Mouse (Mus musculus) neural tube, embryonic 11.5 days (tissue): ENCODE data around the gene Rheb. TPM values are rescaled to one million over a fixed set of nuclear protein-coding genes. Genes with fewer than 3 reads are reported as not detected.
A peak's percentile ranks its signal among the peaks of the same experiment; 100 is the strongest.

ENCODE experiments used
- ATAC-seq: fragments of 200-750 bp; cut with Nextera tagmentation; 2 replicates; pipeline ENCODE4 v1.8.0; 2017; ENCODE audit warnings: moderate number of reproducible peaks, mild to moderate bottlenecking, moderate TSS enrichment, moderate library complexity; ENCODE audit not compliant: insufficient read depth, low FRiP score, low TSS enrichment
- DNase-seq: peaks from one replicate; pipeline ENCODE4 v3.0.0-alpha.2; 2015; ENCODE audit warnings: low spot score
- H3K27ac ChIP-seq: fragments of 300-500 bp; sonication (generic); 2 replicates; pipeline ENCODE4 v1.5.1; 2014; ENCODE audit warnings: low read depth, mild to moderate bottlenecking, low read length
- H3K27me3 ChIP-seq: fragments of 300-500 bp; sonication (generic); 2 replicates; pipeline ENCODE4 v1.6.1; 2014; ENCODE audit warnings: mild to moderate bottlenecking, low read length, mixed read lengths; ENCODE audit not compliant: control insufficient read depth, insufficient read depth
- H3K36me3 ChIP-seq: fragments of 300-500 bp; sonication (generic); 2 replicates; pipeline ENCODE4 v1.6.1; 2014; ENCODE audit warnings: mild to moderate bottlenecking, low read length, moderate library complexity, mixed read lengths; ENCODE audit not compliant: control insufficient read depth, insufficient read depth
- H3K4me1 ChIP-seq: fragments of 300-500 bp; sonication (generic); 2 replicates; pipeline ENCODE4 v1.6.1; 2014; ENCODE audit warnings: low read length, mixed read lengths; ENCODE audit not compliant: control insufficient read depth, insufficient read depth
- H3K4me2 ChIP-seq: fragments of 300-500 bp; sonication (generic); 2 replicates; pipeline ENCODE4 v1.6.1; 2014; ENCODE audit warnings: low read depth, mild to moderate bottlenecking, moderate library complexity
- H3K4me3 ChIP-seq: fragments of 300-500 bp; sonication (generic); 2 replicates; pipeline ENCODE4 v1.5.1; 2014; ENCODE audit warnings: low read depth, low read length
- H3K9ac ChIP-seq: fragments of 300-500 bp; sonication (generic); 2 replicates; pipeline ENCODE4 v1.6.1; 2014; ENCODE audit warnings: mild to moderate bottlenecking, low read length
- H3K9me3 ChIP-seq: fragments of 300-500 bp; sonication (generic); 2 replicates; pipeline ENCODE4 v1.6.1; 2016; ENCODE audit warnings: low read length; ENCODE audit not compliant: control insufficient read depth
- WGBS: fragments of 180-500 bp; shearing (Covaris S2); extraction: QIAGEN DNeasy Blood & Tissue Kit; methylation state at CpG from one replicate; pipeline ENCODE4 v1.1.7; 2014; 5-methylcytosine and 5-hydroxymethylcytosine counted together
- polyA plus RNA-seq: library from polyadenylated mRNA; unstranded; fragments of >200 nt; fragmentation: Nextera tagmentation; extraction: Ambion mirVana; gene quantifications from 2 replicates; pipeline ENCODE4 v1.2.1, GENCODE M21; 2014

Rheb gene
- polyA plus RNA-seq, 1 experiment from 2014 or later: 175 TPM

DNA sequence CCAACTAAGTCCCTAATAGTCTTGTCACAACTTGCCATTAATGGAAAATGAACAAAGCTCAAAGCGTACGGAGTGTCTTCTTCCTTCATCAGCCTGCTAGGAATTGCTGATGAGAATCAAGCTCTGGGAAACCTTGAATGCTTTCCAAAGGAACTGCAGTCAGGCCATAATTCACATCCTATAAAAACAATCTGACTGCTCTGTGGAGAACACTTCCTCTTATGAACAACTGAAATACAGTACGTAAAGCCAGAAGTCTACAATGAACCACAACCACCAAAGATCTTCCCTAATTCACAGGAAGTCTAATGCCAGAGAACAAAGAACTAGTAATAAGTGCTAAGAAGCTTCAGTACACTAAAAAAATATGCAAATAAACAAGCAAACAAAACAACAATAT is 28.5 kb downstream of the Rheb start:
- WGBS: 87% methylated on average over 3 of the region's 3 CpGs
- Histone ChIP-seq H3K4me3 (no peak overlapping the region), H3K27ac (no peak overlapping the region), H3K4me1 (no peaks in the 10 kb centered on the region), H3K36me3 (peaks cover 8% of the 10 kb centered on the region), H3K9me3 (no peaks in the 10 kb centered on the region), H3K9ac (no peak overlapping the region), H3K27me3 (no peaks in the 10 kb centered on the region), H3K4me2 (no peak overlapping the region)
- DNase-seq: no peak
- ATAC-seq: no peak

DNA sequence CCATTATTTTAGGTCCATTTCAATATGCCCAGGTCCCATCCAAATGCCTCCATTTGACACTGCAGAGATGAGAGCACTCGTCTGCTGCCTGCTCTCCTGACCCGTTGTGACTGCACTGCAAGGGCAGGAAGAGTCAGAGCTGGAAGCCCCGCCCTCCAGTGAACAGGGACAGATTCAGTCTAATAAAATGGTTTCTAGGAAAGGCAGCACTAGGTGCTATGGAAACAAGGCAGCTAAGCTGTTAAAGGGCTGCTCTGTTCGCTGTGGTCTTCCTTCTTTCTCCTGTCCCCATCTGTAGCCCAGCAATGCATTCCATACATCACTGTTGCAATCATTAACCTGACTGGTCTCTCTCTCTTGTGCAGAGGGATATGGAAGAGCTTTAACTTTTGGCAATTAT is 29.4 kb downstream of the Rheb start:
- no peak overlapping the region for H3K27ac ChIP-seq
- 67% methylated on average over 4 of the region's 4 CpGs for WGBS
- H3K4me1 ChIP-seq: no peaks in the 10 kb centered on the region
- H3K4me2 ChIP-seq: no peak overlapping the region
- no peak overlapping the region for H3K9ac ChIP-seq
- H3K36me3 ChIP-seq: peaks cover 8% of the 10 kb centered on the region
- H3K4me3 ChIP-seq: no peak overlapping the region
- no peaks in the 10 kb centered on the region for H3K9me3 ChIP-seq
- no peaks in the 10 kb centered on the region for H3K27me3 ChIP-seq
- DNase-seq: no peak
- no peak for ATAC-seq

DNA sequence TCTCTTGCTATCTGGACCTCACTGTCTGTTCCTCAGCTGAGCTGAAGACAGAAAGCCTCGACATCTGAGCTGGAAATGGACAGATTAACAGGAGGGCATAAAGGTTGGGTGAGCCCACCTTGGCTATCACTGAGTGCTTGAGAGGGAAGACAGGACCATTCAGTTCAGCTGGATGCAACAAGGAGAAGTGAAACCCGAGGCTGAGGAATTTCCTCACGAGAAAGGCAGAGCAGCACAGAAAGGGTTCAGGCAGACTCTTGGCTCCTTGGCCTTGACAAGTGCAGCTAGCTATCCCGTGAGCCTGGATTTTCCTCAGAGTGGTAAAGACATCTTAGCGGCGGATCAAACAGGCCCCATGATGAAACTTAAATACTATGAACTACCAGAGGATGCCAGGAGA is 37.2 kb downstream of the Rheb start:
- Histone ChIP-seq H3K4me2 (no peak overlapping the region), H3K27ac (no peak overlapping the region), H3K27me3 (no peaks in the 10 kb centered on the region), H3K9ac (no peak overlapping the region), H3K4me1 (no peaks in the 10 kb centered on the region), H3K9me3 (no peaks in the 10 kb centered on the region), H3K4me3 (no peak overlapping the region), H3K36me3 (peaks cover 11% of the 10 kb centered on the region; the same call in 1 of the 2 replicates)
- no peak for DNase-seq
- 92% methylated on average over 6 of the region's 6 CpGs for WGBS
- ATAC-seq: no peak

DNA sequence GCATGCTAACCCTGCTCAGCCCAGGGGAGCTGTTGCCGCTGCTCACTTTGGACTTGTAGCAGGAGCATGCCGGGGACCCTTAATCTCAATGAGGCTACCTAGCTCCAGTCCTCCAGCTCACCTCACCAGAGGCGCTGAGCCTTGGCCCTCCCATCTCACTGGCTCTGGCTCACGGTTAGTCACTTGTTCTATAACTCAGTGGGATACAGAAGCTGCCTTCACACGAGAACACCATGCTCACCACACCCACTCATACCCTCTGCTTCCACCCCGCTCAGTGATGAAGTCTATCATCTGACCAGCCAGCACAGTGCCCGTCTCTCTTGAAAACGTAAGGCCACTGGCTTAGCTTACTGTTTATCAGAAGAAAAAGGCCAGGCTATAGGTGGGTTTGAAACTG is 37.8 kb downstream of the Rheb start:
- Histone ChIP-seq H3K27me3 (no peaks in the 10 kb centered on the region), H3K27ac (no peak overlapping the region), H3K9me3 (no peaks in the 10 kb centered on the region), H3K4me1 (no peaks in the 10 kb centered on the region), H3K9ac (no peak overlapping the region), H3K36me3 (peaks cover 11% of the 10 kb centered on the region; the same call in 1 of the 2 replicates), H3K4me3 (no peak overlapping the region), H3K4me2 (no peak overlapping the region)
- DNase-seq: no peak
- 94% methylated on average over 8 of the region's 8 CpGs for WGBS
- no peak for ATAC-seq

DNA sequence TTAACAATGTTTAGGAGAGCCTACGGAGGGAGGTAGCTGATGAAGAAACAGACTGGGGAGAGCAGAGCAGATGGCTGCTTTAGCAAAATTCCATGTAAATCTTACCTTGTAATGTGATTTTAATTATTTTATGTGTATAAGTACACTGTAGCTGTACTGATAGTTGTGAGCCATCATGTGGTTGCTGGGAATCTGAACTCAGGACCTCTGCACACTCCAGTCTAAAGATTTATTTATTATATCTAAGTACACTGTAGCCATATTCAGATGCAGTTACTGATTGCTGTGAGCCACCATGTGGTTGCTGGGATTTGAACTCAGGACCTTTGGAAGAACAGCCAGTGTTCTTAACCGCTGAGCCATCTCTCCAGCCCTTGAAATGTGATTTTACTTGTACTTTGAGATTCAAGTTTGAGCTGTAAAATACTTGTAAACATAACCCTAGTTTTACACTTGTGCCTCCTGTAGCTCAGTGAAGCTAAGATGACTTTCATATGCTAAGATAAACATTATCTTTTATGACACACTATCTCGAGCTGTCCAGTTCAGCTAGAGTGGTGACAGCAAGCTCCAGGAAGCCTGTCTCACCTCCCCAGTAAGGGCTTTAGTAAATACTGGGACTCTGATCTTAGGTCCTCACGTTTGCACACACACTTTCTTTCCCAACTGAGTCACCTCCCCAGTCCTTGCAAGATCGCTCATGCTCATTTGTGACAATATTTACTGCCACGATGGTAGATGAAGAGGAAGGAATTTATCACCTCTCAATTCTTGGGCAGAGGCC is 40.4 kb downstream of the Rheb start:
- Histone ChIP-seq H3K9me3 (no peaks in the 10 kb centered on the region), H3K27ac (no peak overlapping the region), H3K4me3 (no peak overlapping the region), H3K9ac (no peak overlapping the region), H3K4me1 (no peaks in the 10 kb centered on the region), H3K36me3 (peaks cover 9% of the 10 kb centered on the region; the same call in 1 of the 2 replicates), H3K27me3 (no peaks in the 10 kb centered on the region), H3K4me2 (no peak overlapping the region)
- ATAC-seq (no peak), DNase-seq (no peak)
- 69% methylated on average over 6 of the region's 6 CpGs for WGBS

DNA sequence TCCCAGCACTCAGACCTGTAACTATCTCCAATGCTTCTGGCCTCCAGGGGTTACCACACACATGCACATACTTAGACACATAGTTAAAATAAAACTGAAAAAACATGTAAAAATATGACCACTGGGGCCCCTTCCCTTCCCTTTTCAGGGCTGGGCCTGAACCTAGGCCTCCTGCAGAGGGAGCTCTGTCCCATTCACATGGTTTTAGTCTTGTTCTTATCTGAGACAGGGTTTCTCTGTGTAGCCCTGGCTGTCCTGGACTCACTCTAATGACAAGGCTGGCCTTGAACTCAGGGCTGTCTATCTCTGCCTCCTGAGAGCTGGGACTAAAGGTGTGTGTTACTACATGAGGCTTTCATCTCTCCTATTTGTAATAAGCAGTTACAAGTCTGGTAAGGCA is 42.0 kb downstream of the Rheb start:
- ATAC-seq: no peak
- H3K4me1 ChIP-seq: no peaks in the 10 kb centered on the region
- H3K4me3 ChIP-seq: no peak overlapping the region
- H3K27ac ChIP-seq: no peak overlapping the region
- no peaks in the 10 kb centered on the region for H3K27me3 ChIP-seq
- peaks cover 5% of the 10 kb centered on the region; the same call in 1 of the 2 replicates for H3K36me3 ChIP-seq
- no peak overlapping the region for H3K4me2 ChIP-seq
- DNase-seq: peak; percentile 26
- H3K9ac ChIP-seq: no peak overlapping the region
- no peaks in the 10 kb centered on the region for H3K9me3 ChIP-seq

DNA sequence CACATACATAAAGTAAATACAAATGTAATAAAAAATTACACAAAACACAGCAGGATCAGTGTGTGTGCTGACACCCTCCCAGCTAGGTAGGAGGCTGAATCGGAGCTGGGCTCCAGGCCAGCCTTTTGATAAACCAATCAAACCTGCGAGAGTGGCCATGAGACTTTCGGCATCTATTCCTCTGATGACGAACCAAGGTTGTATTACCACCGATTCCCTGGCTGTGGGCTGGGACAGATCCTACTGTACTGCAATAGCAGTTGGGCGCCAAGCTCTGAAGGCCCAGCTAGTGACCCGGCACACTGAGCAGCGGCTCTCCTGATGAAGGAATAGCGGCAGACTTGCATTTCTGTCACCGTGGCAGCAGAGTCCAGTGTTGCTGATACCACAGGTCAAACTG is 43.8 kb downstream of the Rheb start:
- Histone ChIP-seq H3K27me3 (no peaks in the 10 kb centered on the region), H3K36me3 (peaks cover 3% of the 10 kb centered on the region; the same call in 1 of the 2 replicates), H3K4me3 (no peak overlapping the region), H3K4me1 (no peaks in the 10 kb centered on the region), H3K9me3 (no peaks in the 10 kb centered on the region), H3K4me2 (no peak overlapping the region), H3K9ac (no peak overlapping the region), H3K27ac (no peak overlapping the region)
- ATAC-seq (no peak), DNase-seq (no peak)
- 83% methylated on average over 10 of the region's 10 CpGs for WGBS

DNA sequence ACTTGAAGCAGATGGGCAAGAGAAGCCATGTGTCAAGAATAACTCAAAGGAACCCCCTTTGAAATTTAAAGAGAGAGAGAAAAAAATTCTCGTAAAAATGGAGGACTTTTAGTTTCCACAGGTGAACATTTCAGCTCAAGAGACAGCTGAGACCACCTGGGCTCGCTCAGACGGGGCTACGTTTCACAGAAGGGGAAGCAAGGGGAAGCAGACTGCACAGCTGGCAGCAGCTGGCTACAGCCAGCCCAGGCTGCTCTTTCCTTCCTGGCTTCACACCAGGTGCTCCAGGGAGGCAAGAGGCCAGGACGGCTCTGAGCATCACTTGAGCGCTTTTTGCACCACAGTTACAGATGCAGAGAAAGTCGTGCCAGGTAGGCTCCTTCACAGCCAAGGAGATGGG is 44.6 kb downstream of the Rheb start:
- H3K27me3 ChIP-seq: no peaks in the 10 kb centered on the region
- 54% methylated on average over 7 of the region's 7 CpGs for WGBS
- DNase-seq: no peak
- no peaks in the 10 kb centered on the region for H3K9me3 ChIP-seq
- no peak overlapping the region for H3K4me3 ChIP-seq
- no peaks in the 10 kb centered on the region for H3K4me1 ChIP-seq
- peaks cover 3% of the 10 kb centered on the region; the same call in 1 of the 2 replicates for H3K36me3 ChIP-seq
- ATAC-seq: no peak
- H3K4me2 ChIP-seq: no peak overlapping the region
- no peak overlapping the region for H3K9ac ChIP-seq
- H3K27ac ChIP-seq: no peak overlapping the region

DNA sequence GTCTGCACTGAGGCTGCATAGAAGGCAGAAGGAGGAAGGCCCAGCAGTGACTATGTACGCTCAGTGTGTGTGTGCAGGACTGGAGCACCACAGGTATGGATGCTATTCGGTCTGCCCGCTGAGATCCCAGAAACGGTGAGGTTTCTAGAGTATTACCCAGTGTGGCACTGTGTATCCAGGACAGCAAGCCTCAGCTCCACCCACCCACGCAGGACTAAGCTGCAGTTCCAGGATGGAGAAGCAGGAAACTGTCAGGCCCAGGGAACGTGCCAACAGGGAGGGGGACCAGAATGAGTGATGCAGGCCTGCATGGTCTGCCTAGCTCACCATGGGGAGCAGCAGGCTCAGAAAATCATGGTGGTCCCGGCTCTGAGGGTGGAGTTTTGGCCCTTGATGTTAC is 49.5 kb downstream of the Rheb start:
- no peaks in the 10 kb centered on the region for H3K4me1 ChIP-seq
- no peaks in the 10 kb centered on the region for H3K9me3 ChIP-seq
- 75% methylated on average over 7 of the region's 7 CpGs for WGBS
- no peak overlapping the region for H3K4me2 ChIP-seq
- no peaks in the 10 kb centered on the region for H3K36me3 ChIP-seq
- no peak for DNase-seq
- no peak for ATAC-seq
- no peak overlapping the region for H3K27ac ChIP-seq
- no peak overlapping the region for H3K4me3 ChIP-seq
- H3K27me3 ChIP-seq: no peaks in the 10 kb centered on the region
- no peak overlapping the region for H3K9ac ChIP-seq
